16 mouse cellular contexts compared by ENCODE assay signal in genomic region chr3:79086282-79086681, GRCm38 (mm10).
"Had no signal": no experiment of that assay in that cellular context is flagged by ENCODE, and none has a peak within 500 bp of the region (broad histone marks: within the 10 kb centered on the region; RNA-seq: fewer than 3 reads in every experiment).

No protein-coding gene starts in this region.

- H3K9ac ChIP-seq: neural tube, embryonic 13.5 days; neural tube, embryonic 15.5 days; stomach, embryonic 15.5 days had no signal

- H3K4me1 ChIP-seq: neural tube, embryonic 13.5 days; neural tube, embryonic 15.5 days; stomach, embryonic 15.5 days had no signal

- H3K4me3 ChIP-seq: neural tube, embryonic 13.5 days; neural tube, embryonic 15.5 days; stomach, embryonic 15.5 days had no signal

- H3K27me3 ChIP-seq: neural tube, embryonic 13.5 days; neural tube, embryonic 15.5 days; stomach, embryonic 15.5 days had no signal

- H3K27ac ChIP-seq: neural tube, embryonic 13.5 days; neural tube, embryonic 15.5 days; stomach, embryonic 15.5 days; stomach, postnatal 0 days had no signal

- DNase-seq: retina, postnatal 1 day; right cerebral cortex, adult 18-20 months; right cerebral cortex, postnatal 14 days; right cerebral cortex, postnatal 25 days; right cerebral cortex, postnatal 4 days; spleen, adult 18-20 months; thymus, adult 18-20 months; thymus, adult 2 months; thymus, postnatal 14 days; thymus, postnatal 25 days; thymus, postnatal 36 days; thymus, postnatal 4 days had no signal

- H3K4me2 ChIP-seq: neural tube, embryonic 13.5 days; neural tube, embryonic 15.5 days; stomach, embryonic 15.5 days had no signal

- H3K9me3 ChIP-seq: neural tube, embryonic 13.5 days; neural tube, embryonic 15.5 days; stomach, embryonic 15.5 days had no signal
